Mouse (Mus musculus) lung, embryonic 15.5 days (tissue): Measurements from ENCODE around the gene Slc38a2. TPM values are rescaled to one million over a fixed set of nuclear protein-coding genes. Genes with fewer than 3 reads are reported as not detected.

Source experiments
- ATAC-seq: fragments of 200-750 bp; cut with Nextera tagmentation; 2 replicates; pipeline ENCODE4 v1.8.0; 2017; ENCODE audit warnings: moderate number of reproducible peaks, borderline replicate concordance; ENCODE audit not compliant: low FRiP score, low TSS enrichment; ENCODE audit errors: extremely low read depth
- H3K27ac ChIP-seq: fragments of 300-500 bp; sonication (generic); 2 replicates; pipeline ENCODE4 v1.5.1; 2015; ENCODE audit warnings: moderate library complexity, mild to moderate bottlenecking, inconsistent platforms
- H3K27me3 ChIP-seq: fragments of 300-500 bp; sonication (generic); 2 replicates; pipeline ENCODE4 v1.6.1; 2015; ENCODE audit warnings: inconsistent platforms
- H3K36me3 ChIP-seq: fragments of 300-500 bp; sonication (generic); 2 replicates; pipeline ENCODE4 v1.6.1; 2015; ENCODE audit warnings: inconsistent platforms
- H3K4me1 ChIP-seq: fragments of 300-500 bp; sonication (generic); 2 replicates; pipeline ENCODE4 v1.6.1; 2015; ENCODE audit warnings: inconsistent platforms
- H3K4me2 ChIP-seq: fragments of 300-500 bp; sonication (generic); 2 replicates; pipeline ENCODE4 v1.6.1; 2015; ENCODE audit warnings: inconsistent platforms, mild to moderate bottlenecking, moderate library complexity
- H3K4me3 ChIP-seq: fragments of 300-500 bp; sonication (generic); 2 replicates; pipeline ENCODE4 v1.5.1; 2015; ENCODE audit warnings: mild to moderate bottlenecking, inconsistent platforms
- H3K9ac ChIP-seq: fragments of 300-500 bp; sonication (generic); 2 replicates; pipeline ENCODE4 v1.6.1; 2015; ENCODE audit warnings: inconsistent platforms
- H3K9me3 ChIP-seq: fragments of 300-500 bp; sonication (generic); 2 replicates; pipeline ENCODE4 v1.6.1; 2016; ENCODE audit warnings: inconsistent platforms
- WGBS: fragments of 180-500 bp; shearing (Covaris S2); methylation state at CpG from one replicate; pipeline ENCODE4 v1.1.7; 2015; 5-methylcytosine and 5-hydroxymethylcytosine counted together
- polyA plus RNA-seq: library from polyadenylated mRNA; unstranded; fragments of >200 nt; fragmentation: Nextera tagmentation; extraction: Ambion mirVana; gene quantifications from 2 replicates; pipeline ENCODE4 v1.2.1, GENCODE M21; 2015

The Slc38a2 gene
- polyA plus RNA-seq, 1 experiment from 2014 or later = 138 TPM

GRCm38 (mm10) chr15:96736663-96737385, 37.3 kb upstream of the Slc38a2 start:
- H3K27ac ChIP-seq = no peak overlapping the region
- no peak for ATAC-seq
- no peak overlapping the region for H3K9ac ChIP-seq
- H3K36me3 ChIP-seq = no peaks in the 10 kb centered on the region
- no peaks in the 10 kb centered on the region for H3K27me3 ChIP-seq
- H3K4me3 ChIP-seq = no peak overlapping the region
- no peak overlapping the region for H3K4me2 ChIP-seq
- peaks cover 17% of the 10 kb centered on the region; the same call in 1 of the 2 replicates for H3K4me1 ChIP-seq
- 76% methylated on average over 15 of the region's 15 CpGs for WGBS
- no peaks in the 10 kb centered on the region for H3K9me3 ChIP-seq

GRCm38 (mm10) chr15:96735562-96736160, 36.1 kb upstream of the Slc38a2 start:
- no peaks in the 10 kb centered on the region for H3K27me3 ChIP-seq
- ATAC-seq = no peak
- no peaks in the 10 kb centered on the region for H3K9me3 ChIP-seq
- H3K36me3 ChIP-seq = no peaks in the 10 kb centered on the region
- WGBS = 78% methylated on average over 15 of the region's 15 CpGs
- H3K9ac ChIP-seq = no peak overlapping the region
- no peak overlapping the region for H3K4me2 ChIP-seq
- H3K27ac ChIP-seq = no peak overlapping the region
- no peak overlapping the region for H3K4me3 ChIP-seq
- H3K4me1 ChIP-seq = peaks cover 17% of the 10 kb centered on the region; the same call in 1 of the 2 replicates

DNA sequence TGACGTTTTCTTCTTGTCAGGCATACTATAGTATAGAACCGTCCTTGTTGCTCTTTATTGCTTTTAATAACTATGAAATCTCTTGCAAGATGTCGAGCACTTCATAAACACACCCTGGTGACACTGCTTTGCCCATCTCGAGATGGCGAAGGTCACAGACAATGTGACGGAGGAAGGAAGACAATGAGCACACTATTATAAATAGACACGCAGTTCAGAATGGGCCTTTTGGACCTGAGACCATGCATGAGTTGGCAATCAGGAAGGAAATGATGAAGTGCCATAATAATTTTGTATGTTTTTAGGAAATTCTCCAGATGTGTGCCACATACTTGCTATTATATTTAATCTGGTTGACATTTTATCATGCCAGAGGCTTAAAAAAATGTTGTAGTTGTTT, 34.9 kb upstream of the Slc38a2 start:
- H3K4me3 ChIP-seq = no peak overlapping the region
- peak overlapping the region; percentile 56 for H3K27ac ChIP-seq
- H3K4me2 ChIP-seq = no peak overlapping the region
- H3K9ac ChIP-seq = no peak overlapping the region
- H3K9me3 ChIP-seq = no peaks in the 10 kb centered on the region
- 51% methylated on average over 7 of the region's 7 CpGs for WGBS
- no peak for ATAC-seq
- no peaks in the 10 kb centered on the region for H3K27me3 ChIP-seq
- H3K36me3 ChIP-seq = no peaks in the 10 kb centered on the region
- peaks cover 18% of the 10 kb centered on the region; the same call in 1 of the 2 replicates for H3K4me1 ChIP-seq

- Histone ChIP-seq H3K9me3 (no peaks in the 10 kb centered on the region), H3K36me3 (no peaks in the 10 kb centered on the region), H3K4me2 (no peak overlapping the region), H3K9ac (no peak overlapping the region), H3K4me1 (peaks cover 23% of the 10 kb centered on the region; the same call in 1 of the 2 replicates), H3K27me3 (no peaks in the 10 kb centered on the region), H3K27ac (no peak overlapping the region), H3K4me3 (no peak overlapping the region)
- 80% methylated on average over 9 of the region's 9 CpGs for WGBS
- no peak for ATAC-seq
Observed at GRCm38 (mm10) chr15:96730416-96730815, 30.9 kb upstream of the Slc38a2 start.

- no peak overlapping the region for H3K4me3 ChIP-seq
Observed at GRCm38 (mm10) chr15:96729785-96730184, 30.3 kb upstream of the Slc38a2 start.

DNA sequence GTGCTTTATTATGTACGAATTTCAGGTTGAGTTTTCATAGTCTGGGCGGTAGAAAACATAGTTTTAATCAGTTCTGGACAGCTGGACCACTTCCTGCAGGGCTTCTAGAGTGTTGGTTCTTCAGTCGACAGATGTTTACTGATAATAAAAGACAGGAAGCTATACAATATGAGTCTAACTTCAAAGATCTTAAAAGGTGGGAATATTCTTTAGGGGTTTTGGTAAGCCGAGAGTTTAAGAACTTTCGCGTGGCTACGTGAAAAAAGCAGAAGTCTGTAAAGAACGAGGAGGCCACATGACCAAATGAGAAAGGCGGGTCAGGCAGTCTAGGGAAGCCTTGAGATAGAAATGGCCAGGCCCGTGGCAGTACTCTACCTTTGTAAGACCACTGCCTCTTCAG, 29.5 kb upstream of the Slc38a2 start:
- ATAC-seq = no peak
- Histone ChIP-seq H3K27me3 (no peaks in the 10 kb centered on the region), H3K36me3 (no peaks in the 10 kb centered on the region), H3K4me3 (no peak overlapping the region), H3K9ac (no peak overlapping the region), H3K4me1 (peaks cover 17% of the 10 kb centered on the region; the same call in 1 of the 2 replicates), H3K9me3 (no peaks in the 10 kb centered on the region), H3K4me2 (no peak overlapping the region), H3K27ac (peak overlapping the region; percentile 38; the same call in 1 of the 2 replicates)
- WGBS = 20% methylated on average over 10 of the region's 10 CpGs

More at GRCm38 (mm10) chr15:96729785-96730184, 30.3 kb upstream of the Slc38a2 start:
- Histone ChIP-seq H3K27ac (no peak overlapping the region), H3K9me3 (no peaks in the 10 kb centered on the region), H3K9ac (no peak overlapping the region), H3K4me2 (no peak overlapping the region), H3K4me1 (peaks cover 23% of the 10 kb centered on the region; the same call in 1 of the 2 replicates), H3K27me3 (no peaks in the 10 kb centered on the region), H3K36me3 (no peaks in the 10 kb centered on the region)
- WGBS = 77% methylated on average over 9 of the region's 9 CpGs
- no peak for ATAC-seq

- no peak overlapping the region for H3K4me3 ChIP-seq
- H3K27ac ChIP-seq = 0 out of 2 replicates have a peak overlapping the region, but pooled peaks have one; percentile 38
- WGBS = 53% methylated on average over 4 of the region's 4 CpGs
- no peak for ATAC-seq
- no peak overlapping the region for H3K4me2 ChIP-seq
- no peaks in the 10 kb centered on the region for H3K9me3 ChIP-seq
- H3K27me3 ChIP-seq = no peaks in the 10 kb centered on the region
- H3K36me3 ChIP-seq = no peaks in the 10 kb centered on the region
- peaks cover 13% of the 10 kb centered on the region; the same call in 1 of the 2 replicates for H3K4me1 ChIP-seq
- no peak overlapping the region for H3K9ac ChIP-seq
Observed at GRCm38 (mm10) chr15:96728346-96728745, 28.8 kb upstream of the Slc38a2 start.

- H3K9me3 ChIP-seq = no peaks in the 10 kb centered on the region
- H3K36me3 ChIP-seq = no peaks in the 10 kb centered on the region
- no peak for ATAC-seq
- no peak overlapping the region for H3K9ac ChIP-seq
- peaks cover 13% of the 10 kb centered on the region; the same call in 1 of the 2 replicates for H3K4me1 ChIP-seq
- H3K4me3 ChIP-seq = no peak overlapping the region
- H3K4me2 ChIP-seq = no peak overlapping the region
- no peaks in the 10 kb centered on the region for H3K27me3 ChIP-seq
- H3K27ac ChIP-seq = no peak overlapping the region
Observed at GRCm38 (mm10) chr15:96724506-96724905, 25.0 kb upstream of the Slc38a2 start.

DNA sequence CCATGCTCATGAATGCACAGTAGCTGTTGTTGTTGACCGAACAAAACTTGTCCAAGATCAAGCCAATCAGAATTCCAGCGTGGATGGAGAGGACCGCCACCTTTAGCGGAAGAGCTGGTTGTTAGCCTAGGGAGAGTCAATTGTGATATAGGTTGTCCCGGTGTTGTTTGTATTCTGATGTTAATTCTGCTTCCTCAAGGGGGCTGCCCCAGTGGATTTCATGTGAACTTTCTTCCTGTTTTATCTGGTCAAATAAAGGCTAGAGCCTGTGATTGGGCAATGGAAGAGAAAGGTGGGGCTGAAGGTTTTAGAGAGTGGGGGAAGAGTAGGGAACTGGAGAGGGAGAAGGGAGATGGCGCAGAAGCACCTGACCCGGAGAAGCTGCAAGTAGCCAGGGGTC, 22.7 kb upstream of the Slc38a2 start:
- Histone ChIP-seq H3K9ac (no peak overlapping the region), H3K4me2 (no peak overlapping the region), H3K4me1 (0 out of 2 replicates have a peak, but pooled peaks cover 3% of the 10 kb centered on the region), H3K9me3 (no peaks in the 10 kb centered on the region), H3K4me3 (no peak overlapping the region), H3K27ac (no peak overlapping the region), H3K27me3 (no peaks in the 10 kb centered on the region), H3K36me3 (no peaks in the 10 kb centered on the region)
- WGBS = 78% methylated on average over 7 of the region's 7 CpGs
- ATAC-seq = no peak

DNA sequence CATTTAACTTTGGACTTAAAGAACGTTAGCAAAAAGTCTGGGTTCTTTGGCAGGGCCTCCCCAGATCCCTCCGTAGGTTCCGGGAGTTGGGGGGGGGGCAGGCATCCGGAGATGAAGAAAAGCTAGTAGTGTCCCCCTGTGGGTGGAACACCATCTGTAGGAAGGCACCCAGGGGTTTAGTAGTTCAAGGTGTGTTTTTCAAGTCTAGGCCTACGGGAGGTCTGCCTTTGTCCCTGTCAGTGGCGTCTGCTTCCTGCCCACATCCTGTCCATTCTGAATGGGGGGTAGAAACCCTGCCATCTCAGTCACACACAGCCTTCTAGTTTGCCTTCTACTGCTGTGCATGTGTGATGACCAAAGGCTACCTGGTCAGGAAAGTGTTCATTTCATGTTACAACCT, 20.6 kb upstream of the Slc38a2 start:
- H3K36me3 ChIP-seq = no peaks in the 10 kb centered on the region
- H3K27ac ChIP-seq = no peak overlapping the region
- no peak overlapping the region for H3K4me3 ChIP-seq
- H3K4me2 ChIP-seq = no peak overlapping the region
- no peaks in the 10 kb centered on the region for H3K27me3 ChIP-seq
- WGBS = 79% methylated on average over 6 of the region's 6 CpGs
- no peak for ATAC-seq
- no peaks in the 10 kb centered on the region for H3K9me3 ChIP-seq
- H3K9ac ChIP-seq = no peak overlapping the region
- H3K4me1 ChIP-seq = 0 out of 2 replicates have a peak, but pooled peaks cover 3% of the 10 kb centered on the region

GRCm38 (mm10) chr15:96718466-96718865, 18.9 kb upstream of the Slc38a2 start:
- Histone ChIP-seq H3K27ac (no peak overlapping the region), H3K4me1 (0 out of 2 replicates have a peak, but pooled peaks cover 3% of the 10 kb centered on the region), H3K9ac (no peak overlapping the region), H3K4me3 (no peak overlapping the region), H3K27me3 (no peaks in the 10 kb centered on the region), H3K36me3 (no peaks in the 10 kb centered on the region), H3K4me2 (no peak overlapping the region), H3K9me3 (no peaks in the 10 kb centered on the region)
- 54% methylated on average over 7 of the region's 7 CpGs for WGBS
- peak; percentile 69; the same call in 1 of the 2 replicates for ATAC-seq

DNA sequence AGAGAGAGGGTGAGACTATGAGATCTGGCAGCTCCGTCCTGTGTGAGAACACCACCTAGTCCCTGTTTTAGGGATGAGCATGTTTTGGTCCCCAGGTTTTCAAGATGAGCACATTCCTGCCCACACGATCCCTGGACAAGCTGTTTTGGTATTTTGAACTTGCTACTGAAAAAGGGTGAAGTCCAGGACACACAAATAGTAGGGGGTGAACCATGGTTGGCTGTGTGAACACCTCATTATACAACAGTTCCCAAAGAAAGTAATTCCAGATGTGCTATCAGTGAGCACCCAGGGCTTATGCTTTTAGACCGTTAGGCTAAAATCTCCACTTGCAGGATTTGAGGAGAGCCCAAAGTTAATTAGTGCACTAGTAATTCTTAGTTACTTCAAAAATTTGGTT, 17.7 kb upstream of the Slc38a2 start:
- no peak overlapping the region for H3K27ac ChIP-seq
- 0 out of 2 replicates have a peak, but pooled peaks cover 3% of the 10 kb centered on the region for H3K4me1 ChIP-seq
- WGBS = 69% methylated on average over 3 of the region's 3 CpGs
- no peak for ATAC-seq
- H3K27me3 ChIP-seq = no peaks in the 10 kb centered on the region
- H3K9me3 ChIP-seq = no peaks in the 10 kb centered on the region
- H3K9ac ChIP-seq = no peak overlapping the region
- H3K36me3 ChIP-seq = no peaks in the 10 kb centered on the region
- H3K4me3 ChIP-seq = no peak overlapping the region
- no peak overlapping the region for H3K4me2 ChIP-seq
